Mouse (Mus musculus): Measurements from ENCODE around the gene Pkd1.

The Pkd1 gene

DNA sequence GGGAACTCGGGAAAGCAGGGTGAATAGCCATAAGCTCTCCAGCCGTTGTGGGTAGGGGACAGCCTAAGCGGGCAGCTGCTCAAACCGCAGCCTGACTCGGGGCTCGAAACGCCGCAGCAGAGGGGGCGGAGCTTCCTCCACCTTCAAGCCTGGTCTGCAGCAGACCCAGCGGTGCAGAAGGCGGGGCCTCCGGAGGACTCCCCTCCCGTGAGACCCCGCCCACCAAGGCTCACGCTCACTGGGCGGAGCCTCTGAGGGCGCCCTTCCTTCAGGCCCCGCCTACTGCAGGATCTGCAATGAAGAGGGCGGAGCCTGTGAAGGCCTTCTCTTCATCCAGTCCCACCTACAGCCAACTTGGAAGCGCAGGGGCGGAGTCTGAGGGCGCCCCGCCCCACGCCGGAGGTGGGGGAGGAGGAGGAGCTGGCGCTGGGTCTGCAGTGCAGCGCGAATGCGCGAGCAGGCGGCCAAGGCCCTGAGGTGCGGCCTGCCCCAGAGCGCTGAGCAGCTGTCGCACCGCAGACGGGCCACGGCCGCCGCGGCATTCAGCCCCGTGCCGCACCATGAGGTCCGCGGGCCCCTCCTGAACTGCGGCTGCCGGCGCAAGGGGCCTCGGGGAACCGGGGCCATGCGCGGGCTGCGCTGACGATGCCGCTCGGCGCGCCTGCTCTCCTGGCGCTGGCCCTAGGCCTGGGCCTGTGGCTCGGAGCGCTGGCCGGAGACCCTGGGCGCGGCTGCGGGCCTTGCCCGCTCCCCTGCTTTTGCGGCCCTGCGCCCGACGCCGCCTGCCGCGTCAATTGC, at the start of gene Pkd1:
TSS of gene Pkd1 (plus strand) at position 217 of the 798 bp plus-strand sequence.
- in situ Hi-C loops (cut with MboI; ENCODE audit: low sequenced_read_pairs), result no loop called here

DNA sequence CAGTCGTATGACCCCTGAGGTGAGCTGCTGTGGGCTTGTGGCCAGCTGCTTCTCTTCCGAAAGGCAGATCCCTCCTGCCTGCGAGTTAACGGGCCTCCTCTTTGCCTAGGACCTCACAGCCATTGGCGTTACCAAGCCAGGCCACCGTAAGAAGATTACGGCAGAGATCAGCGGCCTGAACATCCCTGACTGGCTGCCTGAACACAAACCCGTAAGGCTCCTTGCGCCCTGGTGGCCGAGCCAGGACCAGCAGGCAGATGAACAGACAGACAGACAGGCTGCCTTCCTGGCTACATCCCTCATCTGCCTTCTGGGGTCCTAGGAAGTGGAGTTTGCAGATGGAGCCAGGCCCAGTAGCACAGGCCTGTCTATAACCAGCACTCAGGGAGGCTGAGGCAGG, 47.4 kb upstream of the Pkd1 start:
- in situ Hi-C loops (cut with MboI; ENCODE audit: low sequenced_read_pairs), result no loop called here

DNA sequence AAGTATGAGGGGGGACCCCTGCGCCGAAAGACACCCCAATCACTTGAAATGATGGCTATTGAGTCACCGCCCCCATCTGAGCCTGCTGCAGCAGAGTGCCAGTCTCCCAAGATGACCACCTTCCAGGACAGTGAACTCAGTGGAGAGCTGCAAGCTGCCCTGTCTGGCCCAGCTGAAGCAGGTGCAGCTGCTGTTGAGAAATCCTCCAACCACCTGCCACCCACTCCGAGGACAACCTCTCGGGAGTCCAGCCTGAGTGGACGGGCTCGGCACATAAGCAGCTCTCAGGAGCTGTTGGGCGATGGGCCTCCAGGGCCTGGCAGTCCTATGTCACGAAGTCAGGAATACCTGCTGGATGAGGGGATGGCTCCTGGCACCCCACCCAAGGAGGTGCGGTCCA, 45.5 kb upstream of the Pkd1 start:
- in situ Hi-C loops (cut with MboI; ENCODE audit: low sequenced_read_pairs), result no loop called here

DNA sequence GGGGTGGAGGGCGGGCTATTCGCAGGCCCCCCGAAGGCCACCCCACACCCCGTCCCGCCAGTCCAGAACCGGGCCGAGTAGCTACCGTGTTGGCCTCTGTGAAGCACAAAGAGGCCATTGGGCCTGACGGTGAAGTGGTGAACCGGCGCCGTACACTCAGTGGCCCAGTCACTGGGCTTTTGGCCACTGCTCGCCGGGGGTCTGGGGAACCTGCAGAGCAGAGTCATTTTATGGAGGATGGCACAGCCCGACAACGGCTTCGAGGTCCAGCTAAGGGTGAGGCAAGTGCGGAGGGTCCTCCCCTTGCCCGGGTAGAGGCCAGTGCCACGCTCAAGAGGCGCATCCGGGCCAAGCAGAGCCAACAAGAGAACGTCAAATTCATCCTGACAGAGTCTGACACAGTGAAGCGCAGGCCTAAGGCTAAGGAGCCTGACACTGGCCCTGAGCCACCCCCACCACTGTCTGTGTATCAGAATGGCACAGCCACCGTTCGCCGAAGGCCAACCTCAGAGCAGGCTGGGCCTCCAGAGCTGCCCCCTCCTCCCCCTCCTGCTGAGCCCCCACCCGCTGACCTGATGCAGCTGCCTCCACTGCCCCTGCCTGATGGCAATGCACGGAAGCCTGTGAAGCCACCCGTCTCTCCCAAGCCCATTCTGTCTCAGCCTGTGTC, 44.2 kb upstream of the Pkd1 start:
- in situ Hi-C loops (cut with MboI; ENCODE audit: low sequenced_read_pairs), result no loop called here

DNA sequence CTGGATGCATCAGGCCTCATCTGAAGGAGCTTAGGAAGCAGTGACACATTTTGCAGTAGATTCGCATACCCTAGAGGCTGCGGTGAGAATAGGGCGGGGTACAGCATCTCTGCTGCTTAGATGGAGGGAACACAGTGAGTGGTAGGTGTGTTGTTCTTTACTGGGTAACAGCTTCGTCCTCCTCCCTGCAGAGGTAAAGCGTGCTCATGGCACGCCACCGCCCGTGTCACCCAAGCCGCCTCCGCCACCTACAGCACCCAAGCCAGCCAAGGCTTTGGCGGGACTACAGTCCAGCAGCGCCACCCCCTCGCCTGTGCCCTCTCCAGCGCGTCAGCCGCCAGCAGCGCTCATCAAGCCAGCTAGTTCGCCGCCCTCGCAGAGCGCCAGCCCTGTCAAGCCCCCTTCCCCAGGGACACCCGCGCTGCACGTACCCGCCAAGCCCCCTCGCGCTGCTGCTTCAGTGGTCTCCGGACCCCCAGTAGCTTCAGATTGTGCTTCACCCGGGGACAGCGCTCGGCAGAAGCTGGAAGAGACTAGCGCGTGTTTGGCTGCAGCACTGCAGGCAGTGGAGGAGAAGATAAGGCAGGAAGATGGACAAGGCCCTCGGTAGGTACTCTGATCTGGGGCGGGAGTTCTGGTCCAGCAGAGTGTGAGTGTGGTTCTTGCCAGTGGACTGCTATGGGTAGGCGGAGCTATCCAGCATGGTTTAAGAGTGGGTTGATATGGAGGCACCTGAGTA, 43.1 kb upstream of the Pkd1 start:
- in situ Hi-C loops (cut with MboI; ENCODE audit: low sequenced_read_pairs), result no loop called here

DNA sequence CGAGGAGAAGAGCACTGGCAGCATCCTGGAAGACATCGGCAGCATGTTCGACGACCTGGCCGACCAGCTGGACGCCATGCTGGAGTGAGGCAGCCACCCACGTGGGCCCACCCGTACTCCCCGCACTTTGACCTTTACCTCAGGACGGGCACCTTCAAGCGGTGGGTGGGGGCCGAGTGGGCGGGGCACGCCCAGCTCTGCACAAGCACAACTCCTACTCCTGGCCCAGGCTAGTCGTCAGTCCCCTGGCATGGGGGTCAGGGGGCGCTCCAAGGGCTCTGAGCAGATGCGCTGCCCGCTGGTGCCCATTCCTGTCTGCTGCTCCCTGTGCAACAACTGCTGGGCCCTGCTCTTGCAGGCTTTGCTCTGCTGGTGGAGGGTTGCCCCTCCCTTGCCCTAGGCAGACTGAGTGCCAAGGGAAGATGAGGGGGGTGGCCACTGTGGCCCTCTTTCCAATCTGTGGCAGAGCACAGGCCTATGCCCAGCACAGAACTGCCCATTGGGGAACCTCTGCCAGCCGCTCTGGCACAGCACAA, 42.4 kb upstream of the Pkd1 start:
- in situ Hi-C loops (cut with MboI; ENCODE audit: low sequenced_read_pairs), result no loop called here

DNA sequence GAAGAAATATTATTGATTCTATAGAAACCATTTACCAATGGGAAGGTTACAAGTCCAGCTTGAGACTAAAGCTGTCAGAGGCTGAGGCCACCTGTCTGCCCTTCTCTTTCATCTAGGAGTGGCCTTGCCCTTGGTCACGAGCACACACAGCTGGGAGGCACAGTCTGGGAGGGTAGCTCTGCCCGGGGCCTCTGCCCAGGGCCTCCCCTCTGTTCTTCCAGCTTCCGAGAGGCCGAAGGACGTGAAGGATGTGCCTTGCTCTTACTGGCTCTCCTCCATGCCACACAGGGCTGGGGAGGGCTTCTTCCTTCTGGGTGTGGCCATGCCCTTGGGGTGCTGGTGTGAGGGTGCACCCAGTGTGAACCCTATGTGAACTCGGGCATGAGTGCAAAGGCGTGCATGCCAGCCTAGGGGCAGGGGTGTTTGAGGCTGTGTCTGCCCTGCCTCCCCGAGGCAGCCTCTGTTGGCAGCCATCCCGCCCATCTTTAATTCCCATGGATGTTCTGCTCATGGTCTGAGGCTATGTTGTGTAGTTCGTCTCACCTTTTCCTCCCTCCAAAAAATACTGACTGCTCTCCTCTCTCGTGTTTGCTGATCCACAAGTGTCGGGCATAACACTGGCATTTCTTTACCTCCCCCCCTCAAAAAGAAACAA, 41.7 kb upstream of the Pkd1 start:
- in situ Hi-C loops (cut with MboI; ENCODE audit: low sequenced_read_pairs), result no loop called here

DNA sequence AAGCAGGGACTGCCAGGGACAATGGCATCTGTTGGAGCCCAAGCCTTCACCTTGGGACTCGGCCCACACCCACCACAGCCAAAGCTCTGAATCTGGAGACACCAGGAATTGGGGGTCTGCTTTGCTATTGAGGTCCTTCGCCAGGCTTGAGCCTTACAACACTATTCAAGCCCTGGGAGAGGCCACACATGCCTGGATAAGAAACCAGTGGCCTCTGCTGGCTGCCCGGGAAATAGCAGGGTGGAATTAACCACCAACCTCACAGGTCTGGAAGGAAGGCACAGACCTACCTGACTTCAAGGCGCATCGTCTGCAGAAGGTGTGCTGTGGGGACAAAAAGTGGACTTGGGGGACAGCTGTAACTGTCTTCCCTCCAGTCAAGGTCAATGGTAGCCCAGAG, 36.0 kb upstream of the Pkd1 start:
- in situ Hi-C loops (cut with MboI; ENCODE audit: low sequenced_read_pairs), result no loop called here

DNA sequence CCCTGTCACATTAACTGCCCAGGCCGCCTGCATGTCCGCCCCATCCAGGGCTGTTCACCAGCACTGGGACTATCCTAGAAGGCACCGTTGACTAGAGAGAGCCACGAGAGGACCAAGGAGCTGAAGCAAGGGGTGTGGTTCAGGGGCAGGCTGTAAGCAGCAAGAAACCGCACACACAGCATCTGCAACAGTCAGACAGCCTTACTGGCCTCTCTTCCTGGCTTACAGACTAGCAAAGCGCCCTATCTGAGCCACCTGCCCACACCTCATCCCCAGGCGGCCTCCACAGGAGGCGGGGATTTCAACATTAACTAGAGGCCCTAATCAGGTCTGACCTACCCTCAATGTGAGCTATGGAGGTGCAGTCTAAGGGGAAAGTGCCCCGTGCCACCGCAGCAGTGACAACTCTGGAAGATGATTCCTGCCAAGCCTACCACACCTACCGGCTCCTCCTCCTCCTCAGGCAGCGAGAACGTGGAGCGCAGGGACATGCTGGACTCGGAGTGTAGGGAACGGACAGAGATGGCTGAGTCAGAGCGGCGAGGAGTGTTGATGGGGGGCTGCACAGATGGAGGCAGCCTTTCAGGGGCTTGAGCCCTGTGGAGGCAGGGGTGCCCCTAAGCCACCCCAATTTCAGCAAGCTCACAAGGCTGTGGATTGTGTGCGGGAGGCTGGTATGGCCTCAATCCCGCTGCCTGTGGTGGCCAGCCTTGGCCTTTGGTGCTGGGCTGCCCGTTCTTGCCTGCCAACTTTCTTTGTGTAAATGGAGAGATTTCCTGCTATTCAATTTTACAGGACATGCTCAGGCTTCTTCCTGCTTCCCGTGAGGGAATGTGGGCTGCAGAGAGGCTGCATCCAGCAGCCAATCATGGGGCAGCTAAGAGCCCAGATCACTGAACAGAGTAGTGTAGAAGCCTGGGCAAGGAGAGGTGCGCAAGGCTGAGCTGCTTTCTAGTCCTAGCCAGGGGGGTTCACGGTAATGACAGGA, 35.1 kb upstream of the Pkd1 start:
- in situ Hi-C loops (cut with MboI; ENCODE audit: low sequenced_read_pairs), result no loop called here

DNA sequence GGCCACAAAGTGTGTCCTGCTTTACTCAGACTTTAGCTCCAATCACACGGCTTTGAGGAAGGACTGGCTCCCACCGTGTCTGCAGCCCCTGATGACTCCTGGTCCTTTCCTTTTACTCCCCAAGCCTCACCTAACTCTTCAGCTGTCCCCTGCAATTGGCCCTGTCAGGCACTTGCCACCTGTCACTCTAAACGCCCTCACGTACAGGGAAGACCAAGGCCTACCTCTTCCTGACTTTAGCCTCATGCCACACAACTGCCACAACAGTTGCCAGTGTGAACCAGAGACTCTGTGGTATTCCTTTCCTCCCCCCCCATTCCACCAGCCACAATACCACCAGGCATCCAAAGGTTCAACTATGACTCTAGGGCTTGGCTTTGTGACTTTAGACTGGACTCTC, 29.2 kb upstream of the Pkd1 start:
- in situ Hi-C loops (cut with MboI; ENCODE audit: low sequenced_read_pairs), result no loop called here

DNA sequence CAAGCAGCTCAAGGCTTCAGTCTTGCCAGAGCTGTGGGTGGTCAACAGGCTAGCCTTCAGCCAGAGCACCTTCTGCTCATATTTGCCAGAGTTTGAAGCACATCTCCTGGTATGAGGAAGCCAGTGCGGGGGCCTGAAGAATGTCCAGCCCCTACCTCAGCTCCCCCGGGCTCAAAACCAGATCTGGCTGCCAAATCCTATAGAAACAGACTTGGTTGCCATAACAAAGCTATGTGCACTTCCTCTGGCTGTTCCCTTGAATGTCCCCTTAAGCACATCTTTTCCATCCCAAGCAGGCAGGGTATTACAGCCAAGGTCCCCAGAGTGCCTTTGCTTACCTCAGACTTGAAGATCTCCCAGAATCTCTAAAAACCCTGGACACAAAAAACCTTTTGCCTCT, 24.9 kb upstream of the Pkd1 start:
- in situ Hi-C loops (cut with MboI; ENCODE audit: low sequenced_read_pairs), result no loop called here

DNA sequence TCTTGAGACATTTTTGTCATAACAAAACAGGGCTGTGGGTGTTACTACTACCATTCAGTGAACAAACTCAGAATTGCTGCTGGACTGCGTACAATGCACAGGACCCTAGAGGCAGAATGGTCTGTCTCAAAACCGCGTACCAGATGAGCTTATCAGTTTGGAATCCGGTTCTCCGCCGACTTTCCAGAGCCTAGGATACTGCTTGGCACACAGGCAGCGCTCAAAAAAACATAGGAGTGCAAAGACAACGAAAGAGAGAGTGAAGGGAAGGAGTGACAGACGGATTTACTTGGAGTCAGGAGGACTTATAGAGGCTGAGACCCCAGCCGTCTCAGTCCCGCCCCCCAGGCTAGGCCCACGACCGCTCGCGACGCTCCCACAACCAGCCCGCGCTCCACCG, 22.3 kb upstream of the Pkd1 start:
- in situ Hi-C loops (cut with MboI; ENCODE audit: low sequenced_read_pairs), result no loop called here

DNA sequence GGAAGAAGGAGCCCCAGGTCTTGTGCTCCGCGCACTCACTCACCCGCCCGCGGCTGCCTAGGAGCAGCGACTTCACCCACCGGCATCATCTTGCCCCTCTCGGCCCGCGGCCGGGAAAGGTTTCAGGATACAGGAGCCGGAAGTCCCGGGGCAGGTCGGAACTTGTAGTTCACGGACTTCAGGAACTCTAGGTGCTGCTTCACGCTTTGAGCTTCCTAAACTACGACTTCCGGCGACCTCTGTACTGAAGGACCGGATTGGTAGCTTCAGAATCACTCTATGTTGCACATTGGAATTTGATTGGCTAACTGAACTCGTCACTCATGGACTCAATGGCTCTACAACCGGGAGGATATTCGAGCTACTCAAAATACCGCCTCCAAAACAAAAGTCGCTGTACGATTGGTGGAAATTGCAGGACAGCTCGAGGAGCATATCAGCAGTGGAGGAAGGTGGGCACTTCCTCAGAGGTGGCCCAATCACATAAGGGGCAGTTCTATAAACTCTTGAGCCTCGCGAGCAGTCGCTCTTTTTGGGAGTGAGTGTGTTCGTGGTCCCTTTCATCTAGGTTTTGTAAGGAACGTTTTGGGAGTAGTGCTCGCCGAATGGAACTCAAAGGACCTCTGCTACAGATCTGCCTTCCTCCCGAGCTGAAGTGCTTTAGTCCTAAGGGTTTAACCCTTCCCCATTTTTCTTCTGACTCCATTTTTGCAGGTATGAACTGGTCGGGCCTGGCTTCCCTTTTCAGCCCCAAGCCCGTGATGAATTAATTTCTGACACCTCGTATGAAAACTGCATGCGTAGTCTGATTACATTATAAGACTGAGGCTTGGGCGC, 21.7 kb upstream of the Pkd1 start, which contains the start of gene Traf7:
TSS of gene Traf7 (minus strand) at position 216 of the 837 bp plus-strand sequence.
- in situ Hi-C loops (cut with MboI; ENCODE audit: low sequenced_read_pairs), result no loop called here

DNA sequence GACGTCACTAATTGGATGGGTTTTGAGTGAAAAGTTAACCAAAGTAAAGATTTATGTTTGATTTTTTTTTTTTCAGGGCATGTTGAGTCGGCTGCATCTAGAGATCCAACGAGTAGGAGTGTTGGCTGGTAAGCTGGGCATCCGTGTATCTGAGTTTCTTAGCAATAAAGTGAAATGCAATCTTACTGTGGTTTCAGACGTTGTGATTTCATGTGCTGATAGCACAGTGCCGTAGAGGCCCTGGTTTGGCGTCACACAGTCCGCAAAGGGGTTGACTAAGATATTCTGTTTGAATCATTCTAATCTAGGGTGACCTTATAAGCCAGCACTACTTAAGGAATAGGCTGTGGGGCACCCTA, 21.1 kb upstream of the Pkd1 start:
- in situ Hi-C loops (cut with MboI; ENCODE audit: low sequenced_read_pairs), result no loop called here

DNA sequence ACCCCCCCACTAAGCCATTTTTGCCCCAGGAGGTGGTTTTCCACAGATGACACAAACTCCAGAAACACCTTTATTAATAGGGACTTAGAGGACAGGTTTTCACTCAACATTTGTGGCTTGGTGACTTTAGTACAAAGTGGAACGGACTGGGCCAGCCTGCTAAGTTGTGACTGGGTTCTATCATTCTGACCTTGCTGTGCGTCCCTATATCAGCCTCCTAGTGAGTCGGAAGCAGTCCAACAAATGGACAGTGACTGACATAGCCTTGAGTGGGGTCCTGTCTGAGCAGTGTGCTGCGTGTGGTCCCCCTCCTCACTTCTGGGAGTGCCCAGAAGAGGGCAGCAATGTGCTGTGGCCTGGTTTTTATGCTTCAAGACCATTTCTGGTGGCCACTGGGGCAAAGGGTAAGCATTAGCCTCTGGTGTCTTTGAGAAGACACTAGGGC, 20.6 kb upstream of the Pkd1 start:
- in situ Hi-C loops (cut with MboI; ENCODE audit: low sequenced_read_pairs), result no loop called here

DNA sequence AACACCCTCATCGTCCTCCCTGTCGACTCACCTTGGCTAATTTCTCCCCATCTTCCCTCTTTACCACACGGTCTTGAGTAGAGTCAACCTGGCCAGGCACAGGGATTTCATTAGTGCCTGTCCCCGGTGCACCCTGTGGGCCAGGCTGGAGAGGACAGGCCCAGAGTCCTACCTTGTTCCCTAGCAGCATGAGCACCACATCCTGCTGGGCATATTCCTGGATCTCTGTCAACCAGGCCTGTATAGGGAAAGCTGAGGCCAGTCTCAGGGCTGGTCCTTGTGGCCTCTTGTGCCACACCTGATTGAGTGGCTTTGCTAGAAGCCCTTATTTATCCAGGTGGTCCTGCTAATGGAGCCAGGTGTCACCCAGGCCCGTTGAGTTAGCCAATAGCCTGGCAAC, 19.8 kb upstream of the Pkd1 start:
- in situ Hi-C loops (cut with MboI; ENCODE audit: low sequenced_read_pairs), result loop anchor here (10.0 kb wide), 1 partner anchor 125 kb away; the partner anchor contains the start of genes Npw and Slc9a3r2

DNA sequence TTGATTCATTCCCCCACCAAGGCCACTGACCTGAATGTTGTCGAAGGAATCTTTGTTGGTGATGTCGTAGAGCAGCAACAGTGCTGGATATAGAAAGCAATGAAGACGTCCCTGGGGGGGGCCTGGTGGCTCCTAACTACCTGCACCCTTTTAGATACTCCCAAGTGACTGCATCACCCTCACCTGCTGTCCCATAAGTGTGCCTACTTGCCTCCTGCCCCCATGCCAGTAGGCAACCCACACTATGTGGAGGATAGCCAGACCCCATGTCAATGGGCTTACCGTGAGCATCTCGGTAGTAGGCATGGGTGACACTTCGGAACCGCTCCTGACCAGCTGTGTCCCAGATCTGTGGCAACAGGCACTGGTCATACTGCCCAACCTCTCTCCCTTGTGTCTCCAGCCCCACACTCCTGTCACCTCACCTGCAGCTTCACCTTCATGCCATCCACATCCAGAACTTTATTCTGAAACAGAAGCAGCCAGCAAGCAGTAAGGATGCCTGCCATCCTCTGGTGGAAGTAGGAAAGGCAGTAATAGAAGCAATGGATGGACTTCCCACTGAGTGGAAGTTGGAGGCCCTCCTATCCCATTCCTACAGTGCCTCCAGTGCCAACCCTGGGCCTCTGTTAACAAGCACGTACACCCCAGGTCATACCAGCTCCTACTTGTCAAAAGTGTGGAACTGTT, 19.1 kb upstream of the Pkd1 start:
- in situ Hi-C loops (cut with MboI; ENCODE audit: low sequenced_read_pairs), result loop anchor here (10.0 kb wide), 1 partner anchor 124 kb away; the partner anchor contains the start of genes Npw and Slc9a3r2

DNA sequence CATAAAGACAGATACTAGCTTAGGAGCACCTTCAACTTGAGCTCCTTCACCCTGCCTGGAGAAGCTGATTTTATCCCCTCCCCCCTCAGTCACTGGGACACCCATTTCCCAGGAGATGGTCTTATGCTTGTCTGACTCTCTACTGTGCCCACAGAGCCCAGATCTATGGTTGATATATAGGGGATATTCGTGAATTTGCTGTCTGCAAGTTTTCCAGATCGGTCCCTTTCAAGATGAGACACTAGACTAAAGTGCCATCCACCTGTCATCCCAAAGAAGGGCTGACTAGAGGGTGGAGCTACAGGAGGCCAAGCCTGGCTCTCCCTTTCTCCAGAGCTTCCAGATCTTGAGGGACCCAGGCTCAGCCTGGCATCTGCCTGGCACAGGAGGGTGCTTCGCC, 18.6 kb upstream of the Pkd1 start:
- in situ Hi-C loops (cut with MboI; ENCODE audit: low sequenced_read_pairs), result loop anchor here (10.0 kb wide), 1 partner anchor 124 kb away; the partner anchor contains the start of genes Npw and Slc9a3r2

Data from CH12F3 (cell line).